Mouse (Mus musculus) cortical plate, adult 2 months (tissue): Measurements from ENCODE around the gene Cxcr5.

Experiments used
- CTCF ChIP-seq: fragments of 200-500 bp; IDR thresholded peaks from 2 replicates; pipeline ENCODE4 v1.5.1; 2011; ENCODE audit warnings: mild to moderate bottlenecking, control low read depth, low read length; ENCODE audit not compliant: insufficient read depth; ENCODE audit errors: extremely low read depth
- POLR2A ChIP-seq: fragments of 200-500 bp; IDR thresholded peaks from 2 replicates; pipeline ENCODE4 v1.6.1; 2011; ENCODE audit warnings: mild to moderate bottlenecking, low read length, control low read depth; ENCODE audit not compliant: insufficient read depth; ENCODE audit errors: extremely low read depth

DNA sequence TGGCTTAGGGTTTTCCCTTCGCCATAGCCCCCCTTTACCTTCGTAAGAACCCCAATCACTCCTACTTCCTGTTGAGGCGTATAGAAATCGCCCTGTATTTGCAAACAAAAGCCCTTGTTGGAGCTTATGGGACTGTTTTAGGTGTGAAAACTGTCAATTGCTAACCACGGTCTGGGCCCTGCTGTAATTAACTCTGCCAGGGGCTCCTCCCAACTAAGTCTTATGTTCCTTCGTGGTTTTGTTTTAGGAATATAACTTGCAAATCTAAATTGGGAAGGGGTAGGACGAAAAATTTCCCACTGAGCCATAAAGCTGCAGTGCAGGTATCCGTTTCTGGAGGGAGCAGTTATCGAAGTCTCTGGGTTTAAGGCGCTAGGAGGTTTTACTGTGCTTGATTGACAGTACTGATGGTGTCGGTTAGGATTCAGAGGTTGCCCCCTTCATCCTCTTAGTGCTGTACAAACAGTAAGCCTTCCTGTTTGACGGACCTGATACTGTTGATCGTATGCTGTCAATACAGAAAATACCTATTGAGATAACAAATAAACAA is 44.0 kb upstream of the Cxcr5 start:
- no peak for TF ChIP-seq POLR2A
- TF ChIP-seq CTCF: no peak
